Mouse (Mus musculus) kidney, embryonic 14.5 days (tissue): ENCODE results near the gene R3hdm1. TPM values are rescaled to one million over a fixed set of nuclear protein-coding genes. Genes with fewer than 3 reads are reported as not detected.
"Not testable (repeated sequence)": the region's sequence is repeated elsewhere in the genome, so short reads cannot be mapped to it uniquely, and the experiment has no call there.

Experiments
- ATAC-seq: fragments of 200-750 bp; cut with Nextera tagmentation; 2 replicates; pipeline ENCODE4 v1.8.0; 2017; ENCODE audit warnings: moderate number of reproducible peaks, mild to moderate bottlenecking, moderate TSS enrichment, moderate library complexity; ENCODE audit not compliant: low FRiP score, low TSS enrichment
- H3K27ac ChIP-seq: fragments of 300-500 bp; sonication (generic); 2 replicates; pipeline ENCODE4 v1.5.1; 2014; ENCODE audit warnings: low read depth, mild to moderate bottlenecking, low read length, moderate library complexity, mixed read lengths
- H3K27me3 ChIP-seq: fragments of 300-500 bp; sonication (generic); 2 replicates; pipeline ENCODE4 v1.6.1; 2014; ENCODE audit warnings: mild to moderate bottlenecking, low read length; ENCODE audit not compliant: control insufficient read depth, insufficient read depth
- H3K36me3 ChIP-seq: fragments of 300-500 bp; sonication (generic); 2 replicates; pipeline ENCODE4 v1.6.1; 2014; ENCODE audit warnings: low read length, mixed read lengths; ENCODE audit not compliant: control insufficient read depth, insufficient read depth
- H3K4me1 ChIP-seq: fragments of 300-500 bp; sonication (generic); 2 replicates; pipeline ENCODE4 v1.6.1; 2014; ENCODE audit warnings: low read length, mixed read lengths; ENCODE audit not compliant: control insufficient read depth, insufficient read depth
- H3K4me2 ChIP-seq: fragments of 300-500 bp; sonication (generic); replicated peaks from 2 replicates; pipeline ENCODE4 v1.6.1; 2014; ENCODE audit warnings: low read depth, mild to moderate bottlenecking, low read length
- H3K4me3 ChIP-seq: fragments of 300-500 bp; sonication (generic); 2 replicates; pipeline ENCODE4 v1.5.1; 2014; ENCODE audit warnings: mild to moderate bottlenecking, low read length
- H3K9ac ChIP-seq: fragments of 300-500 bp; sonication (generic); 2 replicates; pipeline ENCODE4 v1.6.1; 2014; ENCODE audit warnings: low read depth, mild to moderate bottlenecking, low read length, moderate library complexity
- H3K9me3 ChIP-seq: fragments of 300-500 bp; sonication (generic); 2 replicates; pipeline ENCODE4 v1.6.1; 2016; ENCODE audit warnings: low read length; ENCODE audit not compliant: control insufficient read depth
- WGBS: fragments of 180-500 bp; shearing (Covaris S2); extraction: QIAGEN DNeasy Blood & Tissue Kit; methylation state at CpG from one replicate; pipeline ENCODE4 v1.1.7; 2014; 5-methylcytosine and 5-hydroxymethylcytosine counted together
- polyA plus RNA-seq: library from polyadenylated mRNA; unstranded; fragments of >200 nt; fragmentation: Nextera tagmentation; extraction: Ambion mirVana; gene quantifications from 2 replicates; pipeline ENCODE4 v1.2.1, GENCODE M21; 2014

The R3hdm1 gene
- polyA plus RNA-seq, 1 experiment from 2014 or later, result 89.0 TPM

DNA sequence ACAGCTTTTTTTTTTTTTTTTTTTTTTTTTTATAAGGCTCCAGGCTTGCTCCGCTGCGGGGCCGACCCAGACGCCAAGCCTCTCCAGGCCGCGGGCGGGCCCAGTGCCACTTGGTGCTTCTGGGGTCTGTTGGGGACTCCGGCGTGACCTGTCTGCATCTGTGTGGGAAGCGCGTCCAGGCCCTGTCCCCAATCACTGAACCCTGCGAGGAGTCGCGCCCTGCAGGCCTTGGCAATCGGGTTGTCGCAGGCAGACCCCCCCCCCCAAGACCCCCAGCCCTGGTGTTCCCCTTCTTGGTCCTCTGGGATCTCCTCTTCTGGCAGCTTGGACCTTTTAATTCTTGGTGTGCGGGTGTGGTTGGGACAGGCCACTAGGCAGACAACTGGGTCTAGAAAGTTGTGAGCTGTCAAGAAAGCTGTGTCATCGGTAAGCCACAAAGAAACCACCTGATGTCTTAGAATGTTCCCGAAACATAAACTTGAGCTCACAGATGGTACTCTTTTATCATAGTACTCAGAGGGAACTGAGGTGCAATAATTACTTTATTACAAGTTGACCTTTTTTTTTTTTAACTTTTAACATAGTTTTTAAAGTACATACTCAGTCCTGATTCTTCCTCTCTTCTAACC, 141.7 kb downstream of the R3hdm1 start:
- WGBS, result 1% methylated on average over 19 of the region's 19 CpGs
- Histone ChIP-seq H3K4me3 (peak overlapping the region; percentile 81), H3K4me1 (peaks cover 13% of the 10 kb centered on the region; the same call in 1 of the 2 replicates), H3K27ac (peak overlapping the region; percentile 77), H3K36me3 (no peaks in the 10 kb centered on the region), H3K9ac (peak overlapping the region; percentile 76), H3K9me3 (no peaks in the 10 kb centered on the region), H3K4me2 (peak overlapping the region; percentile 89), H3K27me3 (no peaks in the 10 kb centered on the region)
- peak; percentile 42; the same call in 1 of the 2 replicates for ATAC-seq

DNA sequence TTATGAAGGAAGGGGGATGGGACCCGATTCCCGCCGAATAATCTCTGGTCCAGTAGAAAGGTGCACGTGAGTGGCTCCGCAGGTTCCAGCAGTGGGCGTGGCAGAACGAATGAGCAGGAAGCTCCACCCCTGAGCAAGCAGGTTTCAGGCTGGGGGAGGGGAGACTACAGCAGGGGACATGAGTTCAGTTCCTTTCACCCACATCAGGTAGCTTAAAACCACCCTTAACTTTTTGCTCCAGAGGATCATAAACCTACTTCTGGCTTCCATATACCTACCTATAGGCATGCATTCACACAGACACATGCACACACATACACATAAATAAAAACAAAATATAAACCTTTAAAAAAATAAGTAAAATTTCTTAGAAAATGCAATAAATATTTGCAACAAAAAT, 164.0 kb downstream of the R3hdm1 start:
- H3K4me1 ChIP-seq, ATAC-seq, H3K4me3 ChIP-seq, H3K9ac ChIP-seq, H3K27me3 ChIP-seq, H3K9me3 ChIP-seq, H3K27ac ChIP-seq, H3K4me2 ChIP-seq: not testable (repeated sequence)
- WGBS, result 86% methylated on average over 7 of the region's 7 CpGs
- H3K36me3 ChIP-seq, result peaks cover 63% of the 10 kb centered on the region

DNA sequence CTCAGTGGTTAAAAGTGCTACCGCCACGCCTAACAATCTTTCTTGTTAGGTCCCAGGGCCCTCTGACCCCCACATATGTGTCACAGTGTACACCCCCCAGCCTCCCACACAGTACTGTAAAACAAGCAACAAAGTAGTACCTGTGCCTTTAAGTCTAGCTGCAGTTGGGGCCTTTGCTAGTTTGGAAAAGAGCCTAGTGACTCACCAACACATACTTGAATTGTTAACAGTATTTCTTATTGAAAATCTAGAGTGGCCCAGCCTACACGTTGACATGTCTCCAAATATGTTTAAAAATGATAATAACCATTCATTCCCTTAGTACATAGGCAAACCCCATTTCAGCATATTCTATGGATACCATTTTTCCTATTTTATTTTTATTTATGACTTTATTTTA, 167.6 kb downstream of the R3hdm1 start:
- Histone ChIP-seq H3K27me3 (no peaks in the 10 kb centered on the region), H3K36me3 (peaks cover 74% of the 10 kb centered on the region), H3K9ac (no peak overlapping the region), H3K27ac (no peak overlapping the region), H3K9me3 (no peaks in the 10 kb centered on the region), H3K4me2 (no peak overlapping the region), H3K4me1 (no peaks in the 10 kb centered on the region), H3K4me3 (no peak overlapping the region)
- WGBS, result 91% methylated on average over 3 of the region's 3 CpGs
- no peak for ATAC-seq

DNA sequence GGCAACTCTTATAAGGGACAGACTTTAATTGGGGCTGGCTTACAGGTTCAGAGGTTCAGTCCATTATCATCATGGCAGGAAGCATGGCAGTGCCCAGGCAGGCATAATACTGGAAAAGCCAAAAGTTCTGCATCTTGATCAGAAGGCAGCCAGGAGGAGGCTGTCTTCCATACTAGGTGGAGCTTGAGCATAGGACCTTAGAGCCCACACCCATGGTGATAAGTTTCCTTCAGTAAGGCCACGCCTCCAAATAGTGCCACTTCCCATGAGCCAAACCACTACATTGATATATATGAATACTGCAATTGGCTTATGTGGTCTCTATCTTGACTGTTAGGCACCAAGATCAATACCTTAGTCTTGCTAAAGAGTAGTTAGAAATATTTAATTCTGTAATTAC, 172.8 kb downstream of the R3hdm1 start:
- H3K27me3 ChIP-seq, result no peaks in the 10 kb centered on the region
- H3K9me3 ChIP-seq, result no peaks in the 10 kb centered on the region
- peaks cover 78% of the 10 kb centered on the region for H3K36me3 ChIP-seq
- no peaks in the 10 kb centered on the region for H3K4me1 ChIP-seq
- H3K27ac ChIP-seq, result no peak overlapping the region
- 85% methylated on average over 1 of the region's 1 CpGs for WGBS
- no peak overlapping the region for H3K4me2 ChIP-seq
- no peak overlapping the region for H3K4me3 ChIP-seq
- H3K9ac ChIP-seq, result no peak overlapping the region
- ATAC-seq, result no peak

DNA sequence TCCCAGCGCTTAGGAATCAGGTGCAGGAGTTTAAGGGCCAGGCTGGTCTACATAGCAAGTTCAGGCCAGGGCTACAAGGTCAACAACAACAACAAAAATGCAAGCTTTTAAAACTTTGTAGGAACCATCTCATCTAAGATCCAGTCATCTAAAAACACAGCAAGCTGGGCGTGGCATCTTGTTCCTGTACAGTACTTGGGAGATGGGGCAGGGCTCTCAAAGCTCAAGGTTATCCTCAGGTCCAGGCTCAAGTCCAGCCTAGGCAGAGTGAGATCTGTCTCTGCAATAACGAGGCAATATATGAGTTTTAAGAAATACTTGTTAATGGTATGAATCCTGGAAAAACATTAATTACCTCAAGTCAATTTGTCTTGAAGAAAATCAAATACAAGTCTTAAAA, 175.5 kb downstream of the R3hdm1 start:
- WGBS, result 92% methylated on average over 3 of the region's 3 CpGs
- no peak overlapping the region for H3K27ac ChIP-seq
- peaks cover 8% of the 10 kb centered on the region; the same call in 1 of the 2 replicates for H3K9me3 ChIP-seq
- H3K36me3 ChIP-seq, result peaks cover 66% of the 10 kb centered on the region
- no peak overlapping the region for H3K4me2 ChIP-seq
- no peak for ATAC-seq
- H3K9ac ChIP-seq, result no peak overlapping the region
- no peaks in the 10 kb centered on the region for H3K4me1 ChIP-seq
- no peak overlapping the region for H3K4me3 ChIP-seq
- no peaks in the 10 kb centered on the region for H3K27me3 ChIP-seq

DNA sequence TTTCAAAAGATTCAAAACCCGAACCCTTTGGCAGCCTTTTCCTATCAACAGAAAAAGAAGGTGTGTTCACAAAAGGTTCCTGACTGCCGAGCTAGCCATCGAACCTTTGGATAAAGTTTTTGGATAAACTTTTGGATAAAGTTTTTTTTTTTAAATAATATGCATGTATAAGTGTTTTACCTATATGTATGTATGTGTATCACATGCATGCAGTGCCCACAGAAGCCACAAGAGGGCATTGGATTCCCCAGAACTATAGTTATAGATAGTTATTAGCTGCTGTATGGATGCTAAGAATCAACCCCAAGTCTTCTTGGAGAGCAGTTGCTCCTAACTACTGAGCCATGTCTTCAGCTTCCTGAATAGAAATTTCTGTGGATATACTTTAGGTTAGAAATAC, 178.7 kb downstream of the R3hdm1 start:
- Histone ChIP-seq H3K27me3 (no peaks in the 10 kb centered on the region), H3K4me2 (no peak overlapping the region), H3K9me3 (peaks cover 8% of the 10 kb centered on the region; the same call in 1 of the 2 replicates), H3K27ac (no peak overlapping the region), H3K36me3 (peaks cover 35% of the 10 kb centered on the region), H3K4me3 (no peak overlapping the region), H3K9ac (no peak overlapping the region), H3K4me1 (no peaks in the 10 kb centered on the region)
- ATAC-seq, result no peak
- WGBS, result 96% methylated on average over 3 of the region's 3 CpGs

DNA sequence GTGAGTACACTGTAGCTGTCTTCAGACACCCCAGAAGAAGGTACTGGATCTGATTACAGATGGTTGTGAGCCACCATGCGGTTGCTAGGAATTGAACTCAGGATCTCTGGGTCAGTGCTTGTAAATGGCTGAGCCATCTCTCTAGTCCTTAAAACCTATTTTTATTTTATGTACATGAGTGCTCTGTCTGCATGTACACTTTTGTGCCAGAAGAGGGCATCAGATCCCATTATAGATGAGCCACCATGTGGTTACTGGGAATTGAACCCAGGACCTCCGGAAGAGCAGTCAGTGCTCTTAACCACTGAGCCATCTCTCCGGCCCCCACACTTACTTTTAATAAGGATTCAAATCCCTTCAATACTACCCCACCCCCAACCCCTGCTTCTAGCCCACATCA, 179.8 kb downstream of the R3hdm1 start:
- peaks cover 23% of the 10 kb centered on the region for H3K36me3 ChIP-seq
- WGBS, result 91% methylated on average over 3 of the region's 3 CpGs

DNA sequence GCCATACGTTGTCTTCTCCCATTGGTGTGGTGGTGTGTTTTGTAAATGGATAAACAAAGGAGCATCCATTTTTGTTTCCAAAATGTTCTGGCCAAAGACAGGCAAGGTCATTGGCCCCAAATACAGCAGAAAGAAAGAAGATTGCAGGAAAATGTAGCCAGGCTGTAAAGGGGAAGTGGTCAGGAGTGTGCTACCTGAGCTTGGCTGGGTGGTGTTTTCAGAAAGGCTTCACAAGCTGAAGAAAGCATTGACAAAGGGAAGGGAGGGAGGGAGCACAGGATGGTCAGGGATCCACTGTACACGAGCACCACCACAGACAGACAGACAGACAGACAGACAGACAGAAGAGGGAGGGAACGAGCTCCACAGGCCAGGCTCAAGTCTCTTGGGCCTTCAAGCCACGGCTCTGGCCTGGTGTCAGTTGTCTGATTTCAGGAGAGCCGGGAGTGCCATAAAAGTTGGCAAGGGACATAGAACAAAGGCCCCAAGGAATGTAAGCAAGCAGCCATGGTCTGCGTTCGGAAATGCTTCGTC, 181.1 kb downstream of the R3hdm1 start:
- Histone ChIP-seq H3K4me2 (no peak overlapping the region), H3K4me3 (no peak overlapping the region), H3K9me3 (peaks cover 8% of the 10 kb centered on the region; the same call in 1 of the 2 replicates), H3K27ac (no peak overlapping the region), H3K27me3 (no peaks in the 10 kb centered on the region), H3K36me3 (peaks cover 10% of the 10 kb centered on the region; the same call in 1 of the 2 replicates), H3K9ac (no peak overlapping the region), H3K4me1 (no peaks in the 10 kb centered on the region)
- WGBS, result 75% methylated on average over 8 of the region's 8 CpGs
- no peak for ATAC-seq

More for the DNA sequence above, 179.8 kb downstream of the R3hdm1 start:
- H3K4me2 ChIP-seq, result no peak overlapping the region
- H3K9ac ChIP-seq, result no peak overlapping the region
- no peaks in the 10 kb centered on the region for H3K27me3 ChIP-seq
- peaks cover 8% of the 10 kb centered on the region; the same call in 1 of the 2 replicates for H3K9me3 ChIP-seq
- ATAC-seq, result no peak
- no peak overlapping the region for H3K4me3 ChIP-seq
- H3K27ac ChIP-seq, result no peak overlapping the region
- H3K4me1 ChIP-seq, result no peaks in the 10 kb centered on the region

DNA sequence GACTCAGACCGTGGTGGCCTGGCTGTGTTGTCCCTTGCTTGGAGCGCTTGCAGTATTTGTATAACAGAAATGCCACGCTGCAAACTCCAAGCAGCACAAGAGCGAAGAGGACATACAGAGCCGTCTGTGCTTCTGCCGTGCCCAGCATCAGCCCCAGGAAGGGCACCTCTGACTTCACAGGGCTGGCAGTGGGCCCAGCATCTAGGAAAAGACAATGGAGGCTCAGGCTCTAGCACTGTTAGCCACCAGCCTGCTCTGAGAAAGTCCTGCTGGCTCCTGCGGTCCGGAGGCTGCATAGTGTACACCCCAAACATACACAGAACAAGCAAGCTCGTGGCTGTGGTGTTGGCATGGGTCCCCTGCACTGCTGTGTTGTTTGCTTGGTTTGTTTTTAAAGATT, 182.0 kb downstream of the R3hdm1 start:
- no peak overlapping the region for H3K4me2 ChIP-seq
- no peak overlapping the region for H3K4me3 ChIP-seq
- no peak for ATAC-seq
- H3K36me3 ChIP-seq, result peaks cover 2% of the 10 kb centered on the region; the same call in 1 of the 2 replicates
- H3K9ac ChIP-seq, result no peak overlapping the region
- H3K9me3 ChIP-seq, result peaks cover 8% of the 10 kb centered on the region; the same call in 1 of the 2 replicates
- no peaks in the 10 kb centered on the region for H3K27me3 ChIP-seq
- no peaks in the 10 kb centered on the region for H3K4me1 ChIP-seq
- 91% methylated on average over 9 of the region's 9 CpGs for WGBS
- H3K27ac ChIP-seq, result no peak overlapping the region
